Mouse (Mus musculus) embryonic fibroblast, embryonic 13.5 days (primary cell): ENCODE data around the gene Pik3r5.

Source experiments
- CTCF ChIP-seq: IDR thresholded peaks from 2 replicates; pipeline ENCODE4 v1.5.1; 2011; ENCODE audit warnings: mild to moderate bottlenecking, control low read depth, low read length, moderate library complexity, borderline replicate concordance; ENCODE audit not compliant: insufficient read depth
- POLR2A ChIP-seq: IDR thresholded peaks from 2 replicates; pipeline ENCODE4 v1.6.1; 2011; ENCODE audit warnings: low read depth, mild to moderate bottlenecking, control low read depth, low read length, moderate library complexity

- TF ChIP-seq POLR2A: no peak
- no peak for TF ChIP-seq CTCF
Observed at GRCm38 (mm10) chr11:68459021-68459420, 27.1 kb downstream of the Pik3r5 start.
